8 mouse cellular contexts compared by ENCODE assay signal in the genomic region with DNA sequence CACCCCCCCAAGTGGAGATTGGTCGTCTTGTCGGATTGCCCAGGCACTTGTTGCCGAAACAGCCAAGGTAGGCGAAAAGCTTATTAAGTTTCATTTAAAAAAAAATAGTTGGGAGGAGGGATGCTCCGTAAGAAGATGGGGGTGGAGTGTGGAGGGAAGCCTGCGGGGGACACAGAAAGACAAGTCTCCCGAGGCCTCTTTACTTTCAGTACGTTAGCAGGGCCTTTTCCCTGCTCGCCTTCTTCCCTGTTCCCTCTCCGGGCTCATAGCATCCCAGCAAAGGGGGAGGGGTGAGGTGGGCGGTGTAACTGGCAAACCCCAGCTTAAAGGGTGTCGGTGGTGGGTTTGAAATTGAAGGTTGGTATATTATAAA.
DNase-seq lines count a peak whose midpoint lies in the region; ATAC-seq lines count a peak whose summit lies in the region.

No protein-coding gene starts in this region.

- no peaks in the 10 kb centered on the region for H3K27me3 ChIP-seq in embryonic facial prominence, embryonic 11.5 days (ENCODE audit: control insufficient read depth, insufficient read depth, low read length)
- H3K27me3 ChIP-seq in hindbrain, embryonic 11.5 days (ENCODE audit: control insufficient read depth, insufficient read depth, low read length), result no peaks in the 10 kb centered on the region
- H3K27me3 ChIP-seq in liver, embryonic 12.5 days (replicated peaks), result peaks cover 54% of the 10 kb centered on the region

- H3K27ac ChIP-seq in embryonic facial prominence, embryonic 11.5 days (replicated peaks; ENCODE audit: low read depth, low read length), result peak overlapping the region; percentile 99
- peak overlapping the region; percentile 99 for H3K27ac ChIP-seq in hindbrain, embryonic 11.5 days (ENCODE audit: low read depth, low read length)
- H3K27ac ChIP-seq in liver, embryonic 12.5 days, result 0 out of 2 replicates have a peak overlapping the region, but pooled peaks have one; percentile 15

- H3K4me3 ChIP-seq in embryonic facial prominence, embryonic 11.5 days (ENCODE audit: low read depth, low read length), result peak overlapping the region; percentile 67
- H3K4me3 ChIP-seq in hindbrain, embryonic 11.5 days (ENCODE audit: low read depth, low read length), result peak overlapping the region; percentile 66
- H3K4me3 ChIP-seq in liver, embryonic 12.5 days, result peak overlapping the region; percentile 58

- H3K4me2 ChIP-seq in embryonic facial prominence, embryonic 11.5 days (ENCODE audit: low read depth, low read length), result peak overlapping the region; percentile 93
- peak overlapping the region; percentile 95 for H3K4me2 ChIP-seq in hindbrain, embryonic 11.5 days (replicated peaks; ENCODE audit: low read depth, low read length)
- H3K4me2 ChIP-seq in liver, embryonic 12.5 days, result peak overlapping the region; percentile 79

- no peak for ATAC-seq in embryonic facial prominence, embryonic 11.5 days (replicated peaks; ENCODE audit: insufficient number of reproducible peaks, low FRiP score, low TSS enrichment, low read depth)
- ATAC-seq in hindbrain, embryonic 11.5 days (ENCODE audit: low FRiP score), result no peak
- no peak for ATAC-seq in liver, embryonic 12.5 days
- ATAC-seq in activated CD4-positive, CD25-positive, alpha-beta regulatory T cell, adult 4 months, result no peak

- peak overlapping the region; percentile 91 for H3K9ac ChIP-seq in embryonic facial prominence, embryonic 11.5 days (replicated peaks; ENCODE audit: low read length)
- peak overlapping the region; percentile 95 for H3K9ac ChIP-seq in hindbrain, embryonic 11.5 days (ENCODE audit: low read depth, low read length)
- peak overlapping the region; percentile 59; the same call in 1 of the 2 replicates for H3K9ac ChIP-seq in liver, embryonic 12.5 days

- WGBS in embryonic facial prominence, embryonic 11.5 days, result 1% methylated on average over 12 of the region's 12 CpGs
- 0% methylated on average over 12 of the region's 12 CpGs for WGBS in hindbrain, embryonic 11.5 days
- WGBS in liver, embryonic 12.5 days (ENCODE audit: insufficient replicate concordance), result 1% methylated on average over 12 of the region's 12 CpGs

- no peaks in the 10 kb centered on the region for H3K36me3 ChIP-seq in embryonic facial prominence, embryonic 11.5 days (replicated peaks; ENCODE audit: control insufficient read depth, insufficient read depth, low read depth, low read length)
- H3K36me3 ChIP-seq in hindbrain, embryonic 11.5 days (ENCODE audit: control insufficient read depth, insufficient read depth, low read length), result no peaks in the 10 kb centered on the region
- no peaks in the 10 kb centered on the region for H3K36me3 ChIP-seq in liver, embryonic 12.5 days

- no peaks in the 10 kb centered on the region; the same call in 1 of the 2 replicates for H3K4me1 ChIP-seq in embryonic facial prominence, embryonic 11.5 days (ENCODE audit: control insufficient read depth, insufficient read depth, low read length)
- H3K4me1 ChIP-seq in hindbrain, embryonic 11.5 days (replicated peaks; ENCODE audit: control insufficient read depth, insufficient read depth, low read length), result peaks cover 7% of the 10 kb centered on the region
- peaks cover 27% of the 10 kb centered on the region for H3K4me1 ChIP-seq in liver, embryonic 12.5 days

- no peaks in the 10 kb centered on the region for H3K9me3 ChIP-seq in embryonic facial prominence, embryonic 11.5 days (replicated peaks; ENCODE audit: control insufficient read depth, low read length)
- no peaks in the 10 kb centered on the region for H3K9me3 ChIP-seq in hindbrain, embryonic 11.5 days (ENCODE audit: control insufficient read depth, low read length)
- H3K9me3 ChIP-seq in liver, embryonic 12.5 days (replicated peaks), result no peaks in the 10 kb centered on the region

- DNase-seq in adrenal gland, postnatal 36 days, result peak; percentile 46 to 60
- no peak for DNase-seq in adrenal gland, adult 8-10 months
- DNase-seq in 3T3-L1 (ENCODE audit: low read depth, low spot score), result peak; percentile 35
- peak; percentile 52 for DNase-seq in embryonic facial prominence, embryonic 11.5 days (ENCODE audit: low spot score)
- DNase-seq in hindbrain, embryonic 11.5 days (ENCODE audit: low spot score), result peak; percentile 49
- DNase-seq in right cerebral cortex, postnatal 10 days (ENCODE audit: low spot score in 2 of 2), result peak; percentile 65 to 67

Comparison
In these comparisons a context has a peak if more than half of its experiments do, and no peak if none do; other contexts are left out.
1. H3K27ac ChIP-seq: peak in every context shown above with its lines; median percentile 99 in embryonic facial prominence, embryonic 11.5 days; 99 in hindbrain, embryonic 11.5 days; 15 in liver, embryonic 12.5 days.